Mouse (Mus musculus) neural tube, embryonic 10.5 days (tissue): ENCODE measurements around the gene Carmil1.

Source experiments
- DNase-seq: peaks from one replicate; pipeline ENCODE4 v3.0.0-alpha.2; 2017; ENCODE audit warnings: low spot score; ENCODE audit errors: extremely low spot score

Carmil1 gene

DNA sequence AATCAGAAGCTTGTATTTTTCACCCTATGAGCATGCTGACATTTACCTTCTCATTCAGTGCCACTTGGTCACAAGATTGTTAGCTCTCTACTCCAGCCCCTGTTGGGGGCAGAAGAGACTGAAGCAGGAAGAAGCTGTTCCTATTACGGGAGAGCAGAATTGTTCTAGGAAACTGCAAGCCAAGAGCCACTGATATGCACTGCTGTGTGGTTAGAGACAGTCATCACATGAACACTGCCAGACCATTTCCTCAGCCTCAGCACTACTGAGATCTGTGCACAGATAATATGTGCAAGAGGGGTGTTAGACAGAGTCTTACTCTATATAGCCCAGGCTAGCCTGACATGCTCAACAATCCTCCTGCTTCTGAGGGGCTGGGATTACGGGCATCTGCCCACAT, 69.4 kb downstream of the Carmil1 start:
- DNase-seq, result no peak

DNA sequence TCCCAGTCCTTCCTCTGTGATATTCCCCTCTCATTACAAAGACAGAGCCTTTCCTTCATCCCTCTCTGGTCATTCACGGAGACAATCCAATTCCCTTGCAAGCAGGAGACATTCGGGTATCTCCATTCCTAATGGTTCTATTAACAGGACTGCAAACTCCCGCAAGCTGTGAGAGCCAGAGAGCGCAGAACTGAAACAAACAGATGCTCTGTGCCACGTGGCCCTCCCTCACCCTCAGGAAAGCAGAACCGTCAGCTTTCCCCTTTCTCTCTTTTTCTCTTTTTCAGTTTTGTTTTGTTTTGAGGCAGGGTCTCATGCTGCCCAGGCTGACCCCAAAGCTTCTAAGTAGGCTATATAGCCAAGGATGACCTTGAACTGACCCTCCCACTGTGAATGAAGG, 74.5 kb downstream of the Carmil1 start:
- no peak for DNase-seq

- no peak for DNase-seq
Measured at GRCm38 (mm10) chr13:24202314-24202713, 78.3 kb downstream of the Carmil1 start.

DNA sequence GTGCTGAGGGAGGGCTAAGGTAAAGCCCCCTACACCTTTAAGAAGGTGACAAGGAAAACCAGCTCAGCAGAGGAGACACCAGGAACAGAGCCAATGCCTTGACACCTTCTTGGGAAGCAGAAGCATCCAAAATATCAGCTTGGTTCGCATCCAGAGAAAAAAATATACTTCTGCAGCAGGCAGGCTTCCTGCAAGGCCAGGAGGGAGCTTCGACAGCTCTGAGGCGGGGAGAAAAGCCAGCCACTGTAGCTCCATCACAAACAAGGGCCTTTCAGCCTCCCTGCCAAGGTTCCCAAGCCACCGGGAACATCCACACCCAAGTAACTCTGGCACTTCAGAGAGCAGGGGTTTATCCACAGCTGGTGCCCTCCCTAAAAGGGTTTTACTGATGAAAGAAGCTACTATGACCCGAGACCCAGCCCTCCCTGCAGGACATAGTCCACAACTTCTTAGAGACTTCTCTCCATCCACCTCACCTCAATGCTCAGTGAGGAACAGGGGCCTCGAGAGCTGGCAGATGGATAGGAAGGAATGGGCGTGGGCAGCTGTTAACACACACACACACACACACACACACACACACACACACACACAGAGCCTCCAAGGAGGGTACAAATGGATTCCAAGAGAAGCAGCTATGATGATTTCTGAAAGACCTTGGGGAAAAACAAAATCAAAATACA, 80.6 kb downstream of the Carmil1 start:
- DNase-seq, result no peak

DNA sequence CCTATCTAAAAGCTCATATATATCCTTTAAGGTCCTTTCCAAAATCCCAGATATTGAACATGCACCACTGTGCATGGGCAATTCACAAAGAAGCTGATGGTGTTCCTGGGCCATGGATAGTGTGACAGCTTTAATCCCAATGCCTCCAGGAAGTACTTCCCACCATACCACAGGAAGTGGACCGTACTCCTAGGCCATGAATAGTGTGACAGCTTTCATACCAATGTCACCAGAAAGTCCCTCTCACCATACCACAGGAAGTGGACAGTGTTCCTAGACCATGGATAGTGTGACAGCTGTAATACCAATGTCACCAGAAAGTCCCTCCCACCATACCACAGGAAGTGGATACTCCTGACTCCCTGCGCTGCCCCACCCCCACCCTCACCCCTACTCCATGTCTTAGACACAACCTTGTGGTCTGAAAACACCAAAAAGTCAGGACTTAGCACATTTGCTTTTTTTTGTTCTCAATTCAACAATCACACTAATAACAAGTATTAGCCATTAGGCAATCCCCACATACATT, 82.1 kb downstream of the Carmil1 start:
- DNase-seq, result no peak

GRCm38 (mm10) chr13:24195371-24195770, 85.2 kb downstream of the Carmil1 start:
- DNase-seq, result no peak

DNA sequence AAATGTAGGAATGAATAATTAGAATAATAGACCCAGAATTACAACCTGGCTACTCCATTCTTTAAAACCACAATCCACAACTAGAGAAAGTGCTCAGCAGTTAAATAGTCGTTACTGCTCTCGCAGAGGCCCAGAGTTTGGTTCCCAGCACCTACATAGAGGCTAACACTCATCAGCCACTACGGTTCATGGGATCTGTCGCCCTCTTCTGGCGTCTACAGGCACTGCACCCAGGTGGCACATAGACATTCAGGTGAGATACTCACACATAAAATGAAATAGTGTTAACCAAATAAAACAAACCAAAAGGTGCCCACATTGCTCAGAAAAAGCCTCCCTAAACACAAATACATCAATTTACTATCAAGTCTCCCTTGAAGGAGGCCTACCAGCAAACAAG, 86.6 kb downstream of the Carmil1 start:
- no peak for DNase-seq

DNA sequence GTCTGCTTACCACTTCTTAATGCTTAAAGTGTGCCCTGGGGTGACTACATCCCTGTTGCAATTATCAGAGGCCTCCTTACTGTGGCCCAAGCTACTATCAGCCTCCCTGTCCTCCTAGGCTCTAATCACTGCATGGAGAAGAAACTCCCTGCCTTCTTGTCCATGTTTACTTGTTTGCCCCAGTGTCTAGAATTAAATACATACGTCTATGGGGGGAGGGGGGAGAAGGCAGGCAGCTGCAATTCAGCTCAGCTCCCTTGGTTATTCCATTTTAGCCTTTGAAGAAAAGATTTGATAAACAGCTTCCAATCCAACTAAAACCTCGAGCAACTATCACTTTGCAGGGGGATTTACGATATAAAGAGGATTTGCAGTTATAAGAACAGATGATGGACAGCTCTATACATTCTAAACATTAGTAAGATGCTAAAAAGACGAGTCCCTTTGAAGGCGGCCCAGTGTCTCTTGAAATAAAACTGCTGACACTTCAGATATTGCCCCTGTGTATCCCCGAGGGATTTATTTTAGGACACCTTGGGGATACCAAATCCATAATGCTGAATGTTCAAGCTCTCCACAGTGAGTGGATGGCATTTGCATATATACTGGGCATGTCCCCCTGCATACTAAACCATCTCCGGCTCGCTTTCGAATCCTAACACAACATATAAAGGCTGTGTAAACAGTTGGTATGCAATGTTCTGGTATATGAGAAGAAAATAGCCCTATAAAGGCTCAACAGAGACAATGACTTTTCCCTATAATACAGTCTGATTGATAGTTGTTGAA, 89.5 kb downstream of the Carmil1 start:
- no peak for DNase-seq

DNA sequence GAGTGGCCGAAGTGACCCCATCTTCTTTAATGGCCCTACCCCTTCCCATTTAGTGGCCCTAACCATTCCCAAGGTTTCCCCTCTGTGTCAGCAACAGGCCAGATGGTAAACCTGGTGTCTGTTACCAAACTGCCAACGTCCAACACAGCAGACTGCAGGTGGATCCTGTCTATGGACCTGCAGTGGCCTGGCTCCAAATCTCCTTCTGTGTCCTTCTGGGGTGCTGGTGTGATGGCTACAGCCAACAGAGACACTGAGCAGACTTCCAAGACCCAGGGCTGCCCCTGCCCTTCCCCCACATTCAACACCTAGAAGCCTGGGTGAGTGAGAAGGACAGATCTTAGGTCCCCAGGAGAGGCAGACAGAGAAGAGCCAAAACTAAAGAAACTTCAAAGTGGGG, 93.6 kb downstream of the Carmil1 start:
- DNase-seq, result no peak

GRCm38 (mm10) chr13:24185641-24186040, 95.0 kb downstream of the Carmil1 start:
- DNase-seq, result no peak

GRCm38 (mm10) chr13:24182878-24183277, 97.7 kb downstream of the Carmil1 start:
- DNase-seq, result no peak

DNA sequence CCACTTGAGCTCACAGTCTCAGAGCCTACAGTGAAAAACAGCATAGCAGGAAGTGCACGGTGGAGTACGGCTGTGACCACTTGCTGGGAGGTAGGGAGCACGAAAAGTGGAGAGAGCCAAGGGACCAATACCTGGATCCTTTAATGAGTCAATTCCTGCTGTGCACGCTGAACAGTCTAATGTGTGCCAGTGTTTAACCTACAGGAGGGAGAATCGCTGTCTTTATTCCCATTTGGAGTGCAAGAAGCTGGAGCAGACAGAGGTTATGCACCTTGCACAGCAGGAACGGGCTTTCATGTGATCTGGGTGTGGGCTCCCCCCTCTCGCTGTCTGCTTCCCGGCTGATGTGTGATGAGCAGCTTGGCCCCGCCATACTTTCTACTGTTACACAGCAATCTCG, 101.1 kb downstream of the Carmil1 start:
- DNase-seq, result no peak

DNA sequence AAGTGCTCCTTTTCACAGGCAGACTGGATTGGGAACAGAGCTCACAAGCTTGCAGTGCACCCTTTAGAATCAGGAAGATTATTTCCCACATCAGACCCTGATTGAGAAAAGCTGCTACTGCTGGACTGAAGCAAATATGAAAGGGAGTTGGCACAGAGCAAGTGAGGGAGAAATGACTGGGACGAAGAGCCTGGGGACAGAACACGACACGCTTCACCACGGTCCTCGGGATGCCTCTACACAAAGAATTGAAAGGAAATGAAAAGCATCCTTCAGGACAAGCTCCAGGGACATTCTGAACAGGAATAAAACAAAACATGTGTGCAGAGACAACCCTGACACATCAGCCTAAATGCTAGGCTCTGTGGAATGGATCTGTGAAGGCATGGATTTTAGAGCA, 103.0 kb downstream of the Carmil1 start:
- no peak for DNase-seq

GRCm38 (mm10) chr13:24176835-24177234, 103.8 kb downstream of the Carmil1 start:
- no peak for DNase-seq

- no peak for DNase-seq
Measured at GRCm38 (mm10) chr13:24169658-24170057, 110.9 kb downstream of the Carmil1 start.

DNA sequence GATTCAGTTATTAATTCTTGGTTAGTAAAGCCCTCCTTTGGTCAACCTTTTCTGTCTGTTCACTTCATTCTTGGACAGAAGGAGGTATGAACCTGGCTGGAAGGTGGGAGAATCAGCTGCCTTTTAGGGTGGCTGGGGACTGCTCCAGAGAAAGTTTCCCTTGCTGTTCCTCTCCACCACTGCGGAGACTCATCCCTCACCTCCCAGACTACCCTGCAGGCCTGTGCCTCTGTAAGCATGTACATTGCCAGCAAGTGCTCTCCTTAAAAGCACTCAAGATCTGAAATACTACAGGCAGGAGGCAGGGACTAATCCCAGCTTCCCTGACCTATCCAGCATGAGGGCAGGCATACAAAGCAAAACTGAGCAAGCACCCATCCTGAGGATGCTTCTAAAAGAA, 117.2 kb downstream of the Carmil1 start:
- no peak for DNase-seq

- DNase-seq, result no peak
Measured at GRCm38 (mm10) chr13:24161105-24161504, 119.5 kb downstream of the Carmil1 start.

DNA sequence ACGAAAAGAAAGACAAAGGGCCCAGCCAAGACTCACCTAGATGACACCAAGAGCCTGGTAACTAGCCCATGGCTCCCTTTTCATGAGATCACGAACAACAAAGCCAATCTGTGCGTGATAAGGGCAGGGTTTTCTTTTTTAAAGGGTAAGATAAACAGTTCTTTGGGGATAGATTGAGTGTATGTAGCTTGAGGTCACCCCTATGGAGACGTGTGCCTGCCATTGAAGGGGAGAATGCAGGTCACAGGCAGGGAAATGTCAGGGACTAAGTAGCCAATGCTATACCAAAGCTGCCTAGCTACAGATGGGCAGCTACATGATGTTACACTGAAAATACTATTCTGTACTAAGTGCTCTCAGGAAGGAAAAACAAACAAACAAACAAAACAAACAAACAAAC, 120.6 kb downstream of the Carmil1 start:
- DNase-seq, result no peak

DNA sequence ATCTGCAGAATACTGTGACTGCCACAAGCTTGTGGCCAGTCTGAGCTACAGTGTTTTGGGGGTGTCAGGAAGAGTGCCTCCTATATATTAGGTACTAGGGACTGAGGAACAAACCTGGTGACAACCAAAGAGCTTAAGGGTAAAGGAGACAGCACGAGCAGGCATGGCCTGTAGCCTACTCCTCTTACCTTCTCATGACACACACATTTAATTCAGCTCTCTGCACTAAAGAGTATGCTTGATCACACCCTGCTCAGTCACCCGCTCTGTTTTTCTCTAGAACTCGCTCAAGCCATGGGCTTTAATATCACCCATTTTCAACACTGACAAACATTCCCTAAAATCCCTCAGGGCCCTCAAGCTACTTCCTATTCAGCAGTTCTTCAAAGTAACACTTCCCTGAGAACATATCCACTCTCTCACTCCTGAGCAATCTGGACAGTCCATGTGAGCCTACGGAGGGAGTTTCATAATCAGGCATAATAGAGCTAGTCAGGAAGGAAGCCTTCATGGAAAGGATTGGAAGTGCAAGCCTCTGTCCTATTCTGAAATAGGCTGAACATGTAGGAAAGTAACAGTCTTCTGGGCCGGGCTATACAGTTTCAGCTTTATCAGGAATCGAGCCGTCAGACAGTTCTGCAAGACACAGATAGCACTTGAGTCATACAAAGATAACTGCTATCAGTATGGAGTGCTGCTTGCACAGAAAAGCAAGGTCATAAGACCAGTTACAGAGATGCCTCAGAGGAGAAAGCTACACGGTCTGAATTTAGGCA, 121.2 kb downstream of the Carmil1 start:
- DNase-seq, result no peak

DNA sequence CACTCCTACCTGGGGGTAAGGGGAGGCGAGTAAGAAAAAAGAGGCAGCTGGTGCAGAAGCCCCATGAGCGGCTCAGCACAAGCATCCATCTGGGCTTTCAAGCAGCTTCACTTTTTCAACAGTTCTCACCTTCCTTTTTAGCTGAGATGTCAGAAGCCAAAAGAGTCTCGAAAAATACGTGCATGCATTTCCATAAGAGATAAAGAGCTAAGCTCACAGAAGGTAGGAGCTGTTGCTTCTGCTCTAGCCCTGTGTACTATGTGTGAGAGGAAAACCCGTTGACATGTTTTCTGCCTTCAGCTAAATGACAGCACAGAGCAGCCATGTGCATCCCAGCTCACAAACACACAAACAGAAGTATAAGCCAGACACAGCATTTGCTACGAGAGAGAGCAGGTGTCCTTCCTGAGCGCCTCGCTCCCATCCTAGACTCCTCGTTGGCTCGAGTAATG, 123.0 kb downstream of the Carmil1 start:
- no peak for DNase-seq

- no peak for DNase-seq
Measured at GRCm38 (mm10) chr13:24155190-24155589, 125.4 kb downstream of the Carmil1 start.
